Mouse (Mus musculus) intestine, postnatal 0 days (tissue): ENCODE data around the gene 4933417A18Rik. TPM values are rescaled to one million over a fixed set of nuclear protein-coding genes. Genes with fewer than 3 reads are reported as not detected.
"Not testable (repeated sequence)": the region's sequence is repeated elsewhere in the genome, so short reads cannot be mapped to it uniquely, and the experiment has no call there.

ENCODE experiments used
- ATAC-seq: fragments of 200-750 bp; cut with Nextera tagmentation; 2 replicates; pipeline ENCODE4 v1.8.0; 2017; ENCODE audit warnings: mild to moderate bottlenecking, moderate TSS enrichment, moderate library complexity
- H3K27ac ChIP-seq: fragments of 300-500 bp; sonication (generic); 2 replicates; pipeline ENCODE4 v1.5.1; 2014; ENCODE audit warnings: mild to moderate bottlenecking, low read depth, low read length, moderate library complexity
- H3K27me3 ChIP-seq: fragments of 300-500 bp; sonication (generic); replicated peaks from 2 replicates; pipeline ENCODE4 v1.6.1; 2014; ENCODE audit warnings: low read length, mixed read lengths; ENCODE audit not compliant: control insufficient read depth, insufficient read depth
- H3K36me3 ChIP-seq: fragments of 300-500 bp; sonication (generic); 2 replicates; pipeline ENCODE4 v1.6.1; 2014; ENCODE audit warnings: mild to moderate bottlenecking, moderate library complexity; ENCODE audit not compliant: control insufficient read depth, insufficient read depth
- H3K4me1 ChIP-seq: fragments of 300-500 bp; sonication (generic); replicated peaks from 2 replicates; pipeline ENCODE4 v1.6.1; 2014; ENCODE audit warnings: antibody characterized with exemption, low read length, mixed read lengths; ENCODE audit not compliant: control insufficient read depth, insufficient read depth
- H3K4me2 ChIP-seq: fragments of 300-500 bp; sonication (generic); replicated peaks from 2 replicates; pipeline ENCODE4 v1.6.1; 2014; ENCODE audit warnings: low read depth, mild to moderate bottlenecking, moderate library complexity
- H3K4me3 ChIP-seq: fragments of 300-500 bp; sonication (generic); 2 replicates; pipeline ENCODE4 v1.5.1; 2014; ENCODE audit warnings: low read depth, low read length
- H3K9ac ChIP-seq: fragments of 300-500 bp; sonication (generic); 2 replicates; pipeline ENCODE4 v1.6.1; 2014; ENCODE audit warnings: mild to moderate bottlenecking, low read depth, low read length
- H3K9me3 ChIP-seq: fragments of 300-500 bp; sonication (generic); 2 replicates; pipeline ENCODE4 v1.6.1; 2016; ENCODE audit warnings: mixed run types; ENCODE audit not compliant: control insufficient read depth
- CTCF ChIP-seq: sonication (generic); IDR thresholded peaks from 2 replicates; pipeline ENCODE4 v1.5.1; 2016; ENCODE audit warnings: low read depth, mild to moderate bottlenecking, control low read depth, antibody characterized with exemption, moderate library complexity
- WGBS: fragments of 180-500 bp; shearing (Covaris S2); extraction: QIAGEN DNeasy Blood & Tissue Kit; methylation state at CpG from one replicate; pipeline ENCODE4 v1.1.7; 2014; 5-methylcytosine and 5-hydroxymethylcytosine counted together
- polyA plus RNA-seq: library from polyadenylated mRNA; unstranded; fragments of >200 nt; fragmentation: Nextera tagmentation; extraction: Ambion mirVana; gene quantifications from 2 replicates; pipeline ENCODE4 v1.2.1, GENCODE M21; 2015

4933417A18Rik gene
- polyA plus RNA-seq, 1 experiment from 2014 or later: not detected

DNA sequence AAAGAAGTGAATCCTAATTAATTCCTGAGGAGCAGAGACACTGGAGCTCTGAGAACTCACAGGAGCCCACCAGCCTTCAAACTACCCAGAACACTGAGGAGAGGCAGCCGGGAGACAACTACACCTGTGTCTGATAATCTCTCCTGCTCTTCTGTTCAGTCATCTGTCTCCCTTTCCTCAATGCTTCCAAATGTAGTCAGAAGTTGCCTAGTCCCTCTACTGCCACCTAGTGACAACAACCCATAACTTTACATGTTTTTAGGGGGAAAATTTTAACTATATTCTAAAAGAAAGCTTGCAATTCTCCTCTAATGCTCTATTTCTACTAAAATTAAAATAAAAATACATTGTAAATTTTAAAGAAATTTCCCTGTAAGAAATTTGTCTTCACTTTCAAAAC lies 48.9 kb downstream of the 4933417A18Rik start:
- Histone ChIP-seq H3K36me3 (peaks cover 15% of the 10 kb centered on the region), H3K4me1 (no peaks in the 10 kb centered on the region), H3K9ac (no peak overlapping the region), H3K9me3 (no peaks in the 10 kb centered on the region), H3K4me3 (no peak overlapping the region), H3K4me2 (no peak overlapping the region), H3K27me3 (no peaks in the 10 kb centered on the region), H3K27ac (no peak overlapping the region)
- 24% methylated on average over 1 of the region's 1 CpGs for WGBS
- peak; percentile 82 for TF ChIP-seq CTCF
- ATAC-seq: no peak

DNA sequence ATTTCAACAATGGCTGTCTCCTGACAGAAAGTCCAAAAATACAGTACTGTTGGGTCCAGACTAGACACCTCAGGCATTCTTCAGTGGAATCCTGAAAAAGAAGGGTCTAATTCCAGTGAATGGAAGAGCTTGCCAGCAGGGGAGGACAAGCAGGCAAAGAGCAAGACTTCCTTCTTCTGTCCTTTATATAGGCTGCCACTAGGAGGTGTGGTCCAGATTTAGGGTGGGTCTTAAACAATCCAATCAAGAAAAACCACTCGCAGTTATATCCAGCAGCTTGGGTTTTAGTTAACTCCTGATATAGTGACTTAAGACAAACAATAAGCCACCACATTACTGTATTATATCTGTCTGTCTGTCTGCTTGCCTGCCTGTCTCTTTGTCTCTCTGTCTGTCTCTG lies 49.6 kb downstream of the 4933417A18Rik start:
- H3K36me3 ChIP-seq: peaks cover 21% of the 10 kb centered on the region
- H3K4me2 ChIP-seq: no peak overlapping the region
- no peaks in the 10 kb centered on the region for H3K9me3 ChIP-seq
- no peak overlapping the region for H3K9ac ChIP-seq
- no peak overlapping the region for H3K27ac ChIP-seq
- peak; percentile 50 for TF ChIP-seq CTCF
- no peaks in the 10 kb centered on the region for H3K27me3 ChIP-seq
- no peaks in the 10 kb centered on the region for H3K4me1 ChIP-seq
- no peak overlapping the region for H3K4me3 ChIP-seq
- WGBS: 29% methylated on average over 1 of the region's 1 CpGs
- no peak for ATAC-seq

- TF ChIP-seq CTCF: no peak
- Histone ChIP-seq H3K4me1 (no peaks in the 10 kb centered on the region), H3K4me3 (no peak overlapping the region), H3K9me3 (no peaks in the 10 kb centered on the region), H3K27ac (no peak overlapping the region), H3K4me2 (no peak overlapping the region), H3K9ac (no peak overlapping the region), H3K36me3 (peaks cover 44% of the 10 kb centered on the region), H3K27me3 (no peaks in the 10 kb centered on the region)
- no peak for ATAC-seq
- WGBS: 91% methylated on average over 4 of the region's 4 CpGs
Observed at GRCm38 (mm10) chr13:34976116-34976515, 51.9 kb downstream of the 4933417A18Rik start.

DNA sequence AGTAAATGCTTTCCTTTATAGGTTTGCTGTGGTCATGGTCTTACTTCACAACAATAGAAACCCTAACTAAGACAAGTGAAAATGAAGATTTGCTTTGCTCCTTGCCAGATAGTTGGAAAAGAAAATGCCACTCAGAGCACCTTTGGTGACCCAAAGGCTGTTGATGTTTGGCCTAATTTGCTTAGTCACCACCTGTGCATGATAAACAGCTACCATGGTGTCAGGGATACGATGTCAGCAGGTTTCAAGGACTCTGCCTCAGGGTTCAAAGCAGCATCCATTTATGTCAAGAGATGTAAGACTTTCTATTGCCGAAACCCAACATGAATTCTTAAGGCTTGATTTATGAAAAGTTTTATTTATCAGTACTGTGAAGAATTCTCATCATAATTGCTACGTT lies 53.2 kb downstream of the 4933417A18Rik start:
- Histone ChIP-seq H3K4me3 (no peak overlapping the region), H3K4me2 (no peak overlapping the region), H3K27me3 (no peaks in the 10 kb centered on the region), H3K9ac (no peak overlapping the region), H3K27ac (no peak overlapping the region), H3K36me3 (peaks cover 55% of the 10 kb centered on the region), H3K4me1 (no peaks in the 10 kb centered on the region), H3K9me3 (no peaks in the 10 kb centered on the region)
- ATAC-seq: no peak
- 94% methylated on average over 3 of the region's 3 CpGs for WGBS
- TF ChIP-seq CTCF: no peak

GRCm38 (mm10) chr13:34978635-34979034 lies 54.4 kb downstream of the 4933417A18Rik start:
- H3K4me3 ChIP-seq, H3K27ac ChIP-seq, H3K4me1 ChIP-seq, H3K9ac ChIP-seq, H3K9me3 ChIP-seq, H3K4me2 ChIP-seq, ATAC-seq, H3K27me3 ChIP-seq: not testable (repeated sequence)
- H3K36me3 ChIP-seq: peaks cover 58% of the 10 kb centered on the region
- WGBS: 81% methylated on average over 5 of the region's 5 CpGs

- H3K9ac ChIP-seq, H3K27ac ChIP-seq, H3K4me3 ChIP-seq, H3K9me3 ChIP-seq, ATAC-seq, H3K4me1 ChIP-seq, H3K27me3 ChIP-seq, H3K4me2 ChIP-seq: not testable (repeated sequence)
- WGBS: 92% methylated on average over 1 of the region's 1 CpGs
- H3K36me3 ChIP-seq: peaks cover 83% of the 10 kb centered on the region
Observed at GRCm38 (mm10) chr13:34983479-34983878, 59.3 kb downstream of the 4933417A18Rik start.
